Mouse (Mus musculus) bone marrow macrophage, adult 2 months (primary cell): ENCODE measurements around the gene Bptf.

Source experiments
- CTCF ChIP-seq: IDR thresholded peaks from 2 replicates; pipeline ENCODE4 v1.5.1; 2012; ENCODE audit warnings: low read depth, mild to moderate bottlenecking, low read length, moderate library complexity
- POLR2A ChIP-seq: IDR thresholded peaks from 2 replicates; pipeline ENCODE4 v1.6.1; 2012; ENCODE audit warnings: mild to moderate bottlenecking, low read depth, low read length, borderline replicate concordance

- TF ChIP-seq CTCF (no peak), POLR2A (no peak)
Measured at GRCm38 (mm10) chr11:107024406-107024805, 107.5 kb downstream of the Bptf start.
